ENCODE assay signal across 12 mouse cellular contexts in the genomic region with DNA sequence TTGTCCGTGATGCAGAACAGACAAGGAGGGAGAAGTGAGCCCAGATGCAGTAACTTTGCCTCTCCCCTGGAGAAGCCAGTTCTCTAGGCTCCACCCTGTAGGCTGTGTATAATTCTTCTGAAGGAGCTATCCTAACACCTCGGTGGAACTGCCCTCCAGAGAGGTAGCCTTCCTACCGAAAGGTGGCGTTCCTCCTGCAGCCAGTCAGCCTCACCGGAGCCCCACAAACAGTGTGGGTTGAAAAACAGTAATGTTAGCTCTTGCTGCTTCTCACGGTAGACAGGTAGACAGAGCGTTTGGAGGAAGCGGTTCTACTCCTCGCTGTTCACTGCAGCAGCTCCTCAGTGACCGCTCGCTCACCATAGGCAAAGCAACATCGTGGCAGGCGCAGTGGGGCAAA.
DNase-seq lines count a peak whose midpoint lies in the region; ATAC-seq and TF ChIP-seq lines count a peak whose summit lies in the region.
"Had no signal": no experiment of that assay in that cellular context is flagged by ENCODE, and none has a peak within 500 bp of the region (broad histone marks: within the 10 kb centered on the region; RNA-seq: fewer than 3 reads in every experiment).

No protein-coding gene starts in this region.

- no peak for DNase-seq in heart, adult 8-10 months (ENCODE audit: low spot score)
- DNase-seq in testis, postnatal 10 days (ENCODE audit: low spot score): no peak
- peak; percentile 68 to 72 for DNase-seq in cerebellum, postnatal 25 days
- DNase-seq in thymus, adult 18-20 months: no peak
- DNase-seq: kidney, adult 2 months had no signal

- no peak for TF ChIP-seq POLR2A in testis, adult 2 months (IDR thresholded peaks at IDR 0.05; ENCODE audit: control insufficient read depth, low read depth, low read length)

- no peak overlapping the region for H3K9ac ChIP-seq in heart, embryonic 13.5 days
- no peak overlapping the region for H3K9ac ChIP-seq in midbrain, embryonic 16.5 days (ENCODE audit: low read depth, low read length)
- H3K9ac ChIP-seq: embryonic facial prominence, embryonic 13.5 days; heart, embryonic 15.5 days had no signal

- no peak for ATAC-seq in heart, embryonic 13.5 days (ENCODE audit: extremely low read depth, insufficient number of reproducible peaks, low FRiP score, low TSS enrichment)
- no peak for ATAC-seq in midbrain, embryonic 16.5 days
- ATAC-seq: forebrain, embryonic 14.5 days had no signal

- H3K27ac ChIP-seq in heart, embryonic 13.5 days (replicated peaks): 0 out of 2 replicates have a peak overlapping the region, but pooled peaks have one; percentile 8
- no peak overlapping the region; the same call in 1 of the 2 replicates for H3K27ac ChIP-seq in testis, adult 2 months (ENCODE audit: control insufficient read depth, insufficient read depth, low read depth, low read length)
- no peak overlapping the region for H3K27ac ChIP-seq in midbrain, embryonic 16.5 days (ENCODE audit: low read length)
- H3K27ac ChIP-seq: embryonic facial prominence, embryonic 13.5 days had no signal

- no peak for TF ChIP-seq CTCF in testis, adult 2 months (IDR thresholded peaks at IDR 0.05; ENCODE audit: control insufficient read depth, insufficient read depth, insufficient replicate concordance, low read depth, low read length)

- H3K36me3 ChIP-seq in heart, embryonic 13.5 days: no peaks in the 10 kb centered on the region
- H3K36me3 ChIP-seq in testis, adult 2 months (ENCODE audit: control insufficient read depth, insufficient read depth, low read length): no peaks in the 10 kb centered on the region
- no peaks in the 10 kb centered on the region for H3K36me3 ChIP-seq in midbrain, embryonic 16.5 days (ENCODE audit: control insufficient read depth, insufficient read depth, low read length)
- H3K36me3 ChIP-seq: embryonic facial prominence, embryonic 13.5 days; heart, embryonic 15.5 days had no signal

- H3K4me1 ChIP-seq in heart, embryonic 13.5 days: peaks cover 71% of the 10 kb centered on the region
- peaks cover 5% of the 10 kb centered on the region for H3K4me1 ChIP-seq in testis, adult 2 months (ENCODE audit: control insufficient read depth, insufficient read depth, low read length)
- H3K4me1 ChIP-seq in midbrain, embryonic 16.5 days (ENCODE audit: control insufficient read depth, insufficient read depth, low read length): peaks cover 44% of the 10 kb centered on the region

- H3K4me3 ChIP-seq in heart, embryonic 13.5 days: no peak overlapping the region
- H3K4me3 ChIP-seq in testis, adult 2 months (ENCODE audit: control insufficient read depth, low read depth, low read length): peak overlapping the region; percentile 53
- no peak overlapping the region for H3K4me3 ChIP-seq in midbrain, embryonic 16.5 days (ENCODE audit: low read depth, low read length)
- H3K4me3 ChIP-seq: embryonic facial prominence, embryonic 13.5 days; heart, embryonic 15.5 days had no signal

- no peak overlapping the region for H3K4me2 ChIP-seq in heart, embryonic 13.5 days
- H3K4me2 ChIP-seq in midbrain, embryonic 16.5 days (ENCODE audit: low read length): no peak overlapping the region
- H3K4me2 ChIP-seq: embryonic facial prominence, embryonic 13.5 days; heart, embryonic 15.5 days had no signal

- no peaks in the 10 kb centered on the region for H3K27me3 ChIP-seq in heart, embryonic 13.5 days (replicated peaks)
- no peaks in the 10 kb centered on the region for H3K27me3 ChIP-seq in testis, adult 2 months (ENCODE audit: control insufficient read depth, insufficient read depth, low read length)
- no peaks in the 10 kb centered on the region for H3K27me3 ChIP-seq in midbrain, embryonic 16.5 days (ENCODE audit: control insufficient read depth, insufficient read depth, low read depth, low read length)
- H3K27me3 ChIP-seq: CH12.LX; heart, embryonic 15.5 days had no signal

- H3K9me3 ChIP-seq in heart, embryonic 13.5 days: no peaks in the 10 kb centered on the region
- H3K9me3 ChIP-seq in midbrain, embryonic 16.5 days (replicated peaks; ENCODE audit: control insufficient read depth, low read length, poor library complexity, severe bottlenecking): no peaks in the 10 kb centered on the region
- H3K9me3 ChIP-seq: embryonic facial prominence, embryonic 13.5 days; heart, embryonic 15.5 days had no signal

- WGBS in heart, embryonic 13.5 days: 64% methylated on average over 13 of the region's 13 CpGs
- 71% methylated on average over 13 of the region's 13 CpGs for WGBS in midbrain, embryonic 16.5 days

Comparison
In these comparisons a context has a peak if more than half of its experiments do, and no peak if none do; other contexts are left out.
1. DNase-seq: peak in cerebellum, postnatal 25 days (2 of 2); none in heart, adult 8-10 months (single experiment), testis, postnatal 10 days (single experiment) and thymus, adult 18-20 months (0 of 2).